7 mouse cellular contexts compared by ENCODE assay signal in the genomic region with DNA sequence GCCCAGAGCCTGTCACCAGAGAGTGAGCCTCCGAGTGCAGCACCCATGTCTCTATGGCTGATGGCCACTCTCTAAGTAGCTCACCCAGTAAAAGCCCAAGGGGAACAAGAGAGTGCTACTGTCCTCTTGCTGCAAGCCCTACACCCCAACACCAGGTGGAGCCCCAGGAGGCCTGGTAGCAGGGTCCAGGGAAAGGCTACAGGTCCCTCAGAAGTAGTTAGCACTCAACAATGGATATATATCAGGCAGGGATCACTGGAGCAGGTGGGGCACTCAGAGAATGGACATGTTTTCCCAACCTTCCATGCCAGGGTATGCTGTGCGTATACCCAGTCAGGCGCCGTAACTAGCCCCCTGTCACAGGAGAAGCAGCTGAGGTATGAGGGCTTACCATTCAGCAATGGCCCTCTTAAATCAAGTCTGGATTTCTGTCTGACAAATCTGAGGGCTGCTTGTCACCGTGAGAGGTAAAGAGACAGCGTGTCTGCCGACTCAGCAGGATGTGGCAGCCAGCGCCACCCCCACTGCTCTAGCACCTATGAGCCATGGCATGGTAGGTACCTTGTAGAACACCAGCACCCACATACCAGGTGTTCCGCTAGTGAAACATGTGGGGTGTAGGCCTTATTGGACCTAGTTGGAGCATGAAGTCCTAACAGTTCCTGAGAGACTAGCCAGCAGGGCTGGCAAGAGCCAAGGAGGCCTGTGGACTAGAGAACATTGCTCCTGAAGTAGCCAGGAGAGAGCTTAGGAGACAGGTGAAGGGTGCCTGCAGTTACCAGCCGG. TPM values are rescaled to one million over a fixed set of nuclear protein-coding genes. Genes with fewer than 3 reads are reported as not detected.
DNase-seq lines count a peak whose midpoint lies in the region; ATAC-seq lines count a peak whose summit lies in the region.

No protein-coding gene starts in this region.

- DNase-seq in right cerebral cortex, adult 2 months (ENCODE audit: low spot score in 2 of 2), result peak; percentile 50 to 71
- no peak for DNase-seq in right cerebral cortex, postnatal 10 days (ENCODE audit: low spot score in 2 of 2)
- peak; percentile 65 for DNase-seq in adrenal gland, postnatal 14 days
- peak; percentile 67 for DNase-seq in heart, adult 8-10 months (ENCODE audit: low spot score)
- peak; percentile 71 to 77 for DNase-seq in kidney, postnatal 25 days
- no peak for DNase-seq in c-Kit-positive CD71-positive TER-119-positive erythroid progenitor cells, embryonic 14.5 days (ENCODE audit: low spot score)

- 0 out of 2 replicates have a peak, but pooled peaks have one; percentile 28 for ATAC-seq in monocyte, adult 5-6 weeks (replicated peaks; ENCODE audit: insufficient number of reproducible peaks, low FRiP score, low TSS enrichment, poor library complexity, severe bottlenecking)

RNA-seq across cellular contexts. Expression of gene Morn1, which starts 42.9 kb away (rescaled TPM):
- total RNA-seq in adrenal gland, postnatal 14 days (2021), result 7.3 and 8.3 TPM in 2 replicates
- total RNA-seq in heart, adult 8-10 months (2022), result 1 to 10 TPM in 3 of 4 experiments, under 1 TPM in 1; 0.60 to 4.4 (median 1.8) TPM
- 0.97 TPM in 1 of 3 replicates, not detected in the others for total RNA-seq in monocyte, adult 5-6 weeks (2017)

RNA-seq across cellular contexts. Expression of gene Rer1, which starts 43.1 kb away (rescaled TPM):
- 86.9 and 97.7 TPM in 2 replicates for total RNA-seq in adrenal gland, postnatal 14 days (2021)
- 10 to 100 TPM; 64.2 to 73.4 (median 68.4) TPM for total RNA-seq in heart, adult 8-10 months (2022)
- 111 to 130 TPM (median 118 TPM) in 3 replicates for total RNA-seq in monocyte, adult 5-6 weeks (2017)

Comparison
In these comparisons a context has a peak if more than half of its experiments do, and no peak if none do; other contexts are left out.
1. DNase-seq: peak in right cerebral cortex, adult 2 months (2 of 2), adrenal gland, postnatal 14 days (single experiment), heart, adult 8-10 months (single experiment) and kidney, postnatal 25 days (2 of 2); none in right cerebral cortex, postnatal 10 days (0 of 2) and c-Kit-positive CD71-positive TER-119-positive erythroid progenitor cells, embryonic 14.5 days (single experiment).